In the genomic region with DNA sequence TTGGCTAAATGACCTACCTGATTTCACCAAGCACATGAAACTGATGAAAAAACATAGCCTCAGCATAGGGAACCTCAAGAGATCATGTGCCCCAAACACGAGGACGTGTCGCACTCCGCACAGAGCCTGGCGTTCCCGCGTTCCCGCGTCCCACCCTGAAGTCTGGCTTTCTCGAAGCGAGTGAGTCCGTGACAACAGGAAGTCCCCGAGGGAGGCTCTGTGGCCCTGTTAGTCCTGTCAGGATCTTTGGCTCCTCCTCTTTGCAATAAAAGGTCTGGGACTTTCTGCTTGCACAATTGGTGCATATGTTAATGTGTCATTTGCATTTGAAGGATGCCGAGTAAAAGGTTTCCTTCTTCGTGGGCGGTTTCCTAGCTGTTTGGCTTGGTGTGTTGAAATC, we compare ENCODE assay signal across 8 mouse cellular contexts. TPM values are rescaled to one million over a fixed set of nuclear protein-coding genes. Genes with fewer than 3 reads are reported as not detected.
A peak's percentile ranks its signal among the peaks of the same experiment; 100 is the strongest.
DNase-seq lines count a peak whose midpoint lies in the region; ATAC-seq and TF ChIP-seq lines count a peak whose summit lies in the region.

A gene (minus strand): TSS at position 360 of the 400 bp plus-strand sequence.

- no peak within 1 kb of the TSS for H3K27ac ChIP-seq in forebrain, embryonic 15.5 days (replicated peaks)
- H3K27ac ChIP-seq in kidney, adult 2 months (ENCODE audit: insufficient read depth, low read depth, low read length): no peak within 1 kb of the TSS

- no peaks in the 10 kb centered on the region for H3K36me3 ChIP-seq in forebrain, embryonic 15.5 days
- H3K36me3 ChIP-seq in kidney, adult 2 months (ENCODE audit: control insufficient read depth, insufficient read depth, low read length): no peaks in the 10 kb centered on the region

- no peaks in the 10 kb centered on the region for H3K27me3 ChIP-seq in forebrain, embryonic 15.5 days
- H3K27me3 ChIP-seq in kidney, adult 2 months (replicated peaks; ENCODE audit: control insufficient read depth, insufficient read depth, low read length): no peaks in the 10 kb centered on the region

- no peak for TF ChIP-seq POLR2A in kidney, adult 2 months (IDR thresholded peaks at IDR 0.05; ENCODE audit: low read depth, low read length)
- TF ChIP-seq POLR2A in lung, adult 2 months (IDR thresholded peaks at IDR 0.05; ENCODE audit: borderline replicate concordance, extremely low read depth, low read depth, low read length): peak; percentile 53; the same call in 1 of the 2 replicates

- 3% methylated on average over 16 of the region's 16 CpGs for WGBS in forebrain, embryonic 15.5 days
- 5% methylated on average over 16 of the region's 16 CpGs for WGBS in kidney, adult 2 months
- 7% methylated on average over 16 of the region's 16 CpGs for WGBS in lung, adult 2 months

- no peak for TF ChIP-seq CTCF in kidney, adult 2 months (conservative IDR thresholded peaks at IDR 0.05; ENCODE audit: insufficient read depth, insufficient read length, low read depth, low read length)
- no peak for TF ChIP-seq CTCF in lung, adult 2 months (IDR thresholded peaks at IDR 0.05; ENCODE audit: insufficient read depth, low read length)

- H3K9me3 ChIP-seq in forebrain, embryonic 15.5 days: no peaks in the 10 kb centered on the region

- peak within 1 kb of the TSS; percentile 47 for H3K4me2 ChIP-seq in forebrain, embryonic 15.5 days (replicated peaks)

- peaks cover 7% of the 10 kb centered on the region for H3K4me1 ChIP-seq in forebrain, embryonic 15.5 days
- H3K4me1 ChIP-seq in kidney, adult 2 months (ENCODE audit: control insufficient read depth, insufficient read depth, low read length): 0 out of 2 replicates have a peak, but pooled peaks cover 4% of the 10 kb centered on the region
- H3K4me1 ChIP-seq in lung, adult 2 months (ENCODE audit: control insufficient read depth, insufficient read depth, low read length): peaks cover 6% of the 10 kb centered on the region

- peak within 1 kb of the TSS; percentile 30 for H3K4me3 ChIP-seq in forebrain, embryonic 15.5 days
- peak within 1 kb of the TSS; percentile 48 for H3K4me3 ChIP-seq in kidney, adult 2 months (ENCODE audit: insufficient read depth, low read depth, low read length)
- H3K4me3 ChIP-seq in lung, adult 2 months (replicated peaks; ENCODE audit: extremely low read depth, low read depth, low read length): peak within 1 kb of the TSS; percentile 55

- ATAC-seq in forebrain, embryonic 15.5 days (replicated peaks): 0 out of 2 replicates have a peak, but pooled peaks have one; percentile 51

- peak; percentile 42 for DNase-seq in CD4-positive, CD25-positive, alpha-beta regulatory T cell, adult 2 months (ENCODE audit: low read depth, low spot score)
- DNase-seq in ZHBTc4 (ENCODE audit: low read depth, low spot score): peak; percentile 94
- peak; percentile 38 for DNase-seq in kidney, adult 2 months
- peak; percentile 67 for DNase-seq in lung, adult 2 months
- DNase-seq in retina, postnatal 1 day: peak; percentile 61
- DNase-seq in ovary, postnatal 14 days (ENCODE audit: low spot score): no peak
- no peak for DNase-seq in adrenal gland, postnatal 36 days

- peak within 1 kb of the TSS; percentile 31 for H3K9ac ChIP-seq in forebrain, embryonic 15.5 days (replicated peaks)

RNA-seq across cellular contexts. Expression of the gene that starts here (rescaled TPM):
- 0.56 and 0.76 TPM in 2 replicates for polyA plus RNA-seq in forebrain, embryonic 15.5 days (2015; fragmentation: Nextera tagmentation; extraction: Ambion mirVana)
- 0.41 and 0.45 TPM in 2 replicates for polyA plus RNA-seq in kidney, adult 2 months (2012; rRNA removed)
- 16.5 and 23.6 TPM in 2 replicates for polyA plus RNA-seq in lung, adult 2 months (2012; rRNA removed)
- under 1 TPM in 1 of 2 experiments, not detected in 1; 0.23 TPM for total RNA-seq in adrenal gland, postnatal 36 days (2021)

Comparison
In these comparisons a context has a peak if more than half of its experiments do, and no peak if none do; other contexts are left out.
1. Peak in ATAC-seq, H3K4me3 ChIP-seq, H3K9ac ChIP-seq and H3K4me2 ChIP-seq in forebrain, embryonic 15.5 days; RNA of the gene not detected or under 1 TPM.
2. Peak in DNase-seq and H3K4me3 ChIP-seq in kidney, adult 2 months; RNA of the gene not detected or under 1 TPM.
3. DNase-seq: peak in CD4-positive, CD25-positive, alpha-beta regulatory T cell, adult 2 months (single experiment), ZHBTc4 (single experiment), lung, adult 2 months (single experiment) and retina, postnatal 1 day (single experiment); none in ovary, postnatal 14 days (single experiment) and adrenal gland, postnatal 36 days (0 of 2).
4. Peak in every context shown above with its lines, with median percentiles within 50 percentile points of each other: H3K4me3 ChIP-seq.